Mouse (Mus musculus): ENCODE measurements around the gene Oxct2b.

- TF ChIP-seq CTCF (IDR thresholded peaks at IDR 0.05; ENCODE audit: low read depth, low read length) = no peak
- no peak for TF ChIP-seq POLR2A (IDR thresholded peaks at IDR 0.05; ENCODE audit: extremely low read depth, insufficient read depth, low read length)
These were observed 5.2 kb downstream of the Oxct2b start for GRCm38 (mm10) chr4:123121286-123121685.
